Mouse (Mus musculus): ENCODE results near the gene Cacnb3. TPM values are rescaled to one million over a fixed set of nuclear protein-coding genes. Genes with fewer than 3 reads are reported as not detected.

Cacnb3 gene
- polyA plus RNA-seq, 1 experiment from 2014 or later: 15.1 TPM

GRCm38 (mm10) chr15:98589640-98590336 lies 40.9 kb upstream of the Cacnb3 start:
- Histone ChIP-seq H3K9me3 (ENCODE audit: control insufficient read depth, low read length) (no peaks in the 10 kb centered on the region), H3K9ac (ENCODE audit: low read length) (no peak overlapping the region), H3K4me2 (replicated peaks; ENCODE audit: low read depth) (no peak overlapping the region), H3K4me3 (ENCODE audit: low read depth, low read length) (no peak overlapping the region), H3K27ac (replicated peaks) (no peak overlapping the region), H3K27me3 (ENCODE audit: control insufficient read depth, insufficient read depth, low read length) (no peaks in the 10 kb centered on the region), H3K36me3 (ENCODE audit: control insufficient read depth, insufficient read depth, low read length) (peaks cover 29% of the 10 kb centered on the region), H3K4me1 (replicated peaks; ENCODE audit: control insufficient read depth, insufficient read depth) (no peaks in the 10 kb centered on the region)
- DNase-seq (ENCODE audit: low spot score): no peak
- ATAC-seq (ENCODE audit: low FRiP score, low TSS enrichment): no peak
- 62% methylated on average over 7 of the region's 7 CpGs for WGBS
- TF ChIP-seq CTCF (IDR thresholded peaks at IDR 0.05; ENCODE audit: low read depth) (no peak), EP300 (optimal IDR thresholded peaks at IDR 0.05) (no peak)

GRCm38 (mm10) chr15:98591396-98591795 lies 39.2 kb upstream of the Cacnb3 start:
- TF ChIP-seq CTCF (IDR thresholded peaks at IDR 0.05; ENCODE audit: low read depth) (no peak), EP300 (optimal IDR thresholded peaks at IDR 0.05) (no peak)
- Histone ChIP-seq H3K4me3 (ENCODE audit: low read depth, low read length) (no peak overlapping the region), H3K9me3 (ENCODE audit: control insufficient read depth, low read length) (no peaks in the 10 kb centered on the region), H3K36me3 (ENCODE audit: control insufficient read depth, insufficient read depth, low read length) (peaks cover 38% of the 10 kb centered on the region), H3K9ac (ENCODE audit: low read length) (no peak overlapping the region), H3K4me2 (replicated peaks; ENCODE audit: low read depth) (no peak overlapping the region), H3K27ac (replicated peaks) (no peak overlapping the region), H3K27me3 (ENCODE audit: control insufficient read depth, insufficient read depth, low read length) (no peaks in the 10 kb centered on the region), H3K4me1 (replicated peaks; ENCODE audit: control insufficient read depth, insufficient read depth) (no peaks in the 10 kb centered on the region)
- no peak for ATAC-seq (ENCODE audit: low FRiP score, low TSS enrichment)
- no peak for DNase-seq (ENCODE audit: low spot score)
- 74% methylated on average over 4 of the region's 4 CpGs for WGBS

DNA sequence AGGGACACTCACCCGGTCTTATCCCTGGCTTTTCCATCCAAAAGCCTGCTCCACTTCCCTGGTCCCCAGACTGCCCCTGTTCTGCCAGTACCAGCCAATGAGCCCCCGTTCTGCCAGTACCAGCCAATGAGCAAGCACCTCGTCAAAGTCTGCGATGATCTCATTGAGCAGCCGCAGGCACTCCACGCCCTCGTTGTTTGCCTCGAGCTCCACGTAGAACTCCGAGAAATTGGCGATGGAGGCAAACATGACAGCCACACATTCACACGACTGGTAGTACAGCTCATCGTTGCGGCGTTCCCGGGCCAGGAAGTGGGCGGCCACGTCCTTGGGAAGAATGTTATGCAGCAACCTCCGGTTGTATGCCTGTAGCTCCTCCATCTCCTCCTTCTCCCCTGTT lies 36.4 kb upstream of the Cacnb3 start:
- DNase-seq (ENCODE audit: low spot score): no peak
- Histone ChIP-seq H3K4me2 (replicated peaks; ENCODE audit: low read depth) (no peak overlapping the region), H3K27ac (replicated peaks) (no peak overlapping the region), H3K27me3 (ENCODE audit: control insufficient read depth, insufficient read depth, low read length) (no peaks in the 10 kb centered on the region), H3K4me3 (ENCODE audit: low read depth, low read length) (no peak overlapping the region), H3K9me3 (ENCODE audit: control insufficient read depth, low read length) (no peaks in the 10 kb centered on the region), H3K9ac (ENCODE audit: low read length) (no peak overlapping the region), H3K36me3 (ENCODE audit: control insufficient read depth, insufficient read depth, low read length) (peaks cover 52% of the 10 kb centered on the region), H3K4me1 (replicated peaks; ENCODE audit: control insufficient read depth, insufficient read depth) (no peaks in the 10 kb centered on the region)
- ATAC-seq (ENCODE audit: low FRiP score, low TSS enrichment): peak; percentile 33
- 75% methylated on average over 19 of the region's 19 CpGs for WGBS
- TF ChIP-seq CTCF (IDR thresholded peaks at IDR 0.05; ENCODE audit: low read depth): no peak
- no peak for TF ChIP-seq EP300 (optimal IDR thresholded peaks at IDR 0.05)

- ATAC-seq (ENCODE audit: low FRiP score, low TSS enrichment): 0 out of 2 replicates have a peak, but pooled peaks have one; percentile 18
- H3K4me1 ChIP-seq (replicated peaks; ENCODE audit: control insufficient read depth, insufficient read depth): no peaks in the 10 kb centered on the region
- no peaks in the 10 kb centered on the region for H3K27me3 ChIP-seq (ENCODE audit: control insufficient read depth, insufficient read depth, low read length)
- no peak overlapping the region for H3K9ac ChIP-seq (ENCODE audit: low read length)
- H3K9me3 ChIP-seq (ENCODE audit: control insufficient read depth, low read length): no peaks in the 10 kb centered on the region
- no peak overlapping the region for H3K4me3 ChIP-seq (ENCODE audit: low read depth, low read length)
- no peak overlapping the region for H3K4me2 ChIP-seq (replicated peaks; ENCODE audit: low read depth)
- H3K27ac ChIP-seq (replicated peaks): no peak overlapping the region
- 84% methylated on average over 5 of the region's 5 CpGs for WGBS
- TF ChIP-seq EP300 (optimal IDR thresholded peaks at IDR 0.05) (no peak), CTCF (IDR thresholded peaks at IDR 0.05; ENCODE audit: low read depth) (no peak)
- H3K36me3 ChIP-seq (ENCODE audit: control insufficient read depth, insufficient read depth, low read length): peaks cover 55% of the 10 kb centered on the region
- DNase-seq (ENCODE audit: low spot score): no peak
These were observed 35.6 kb upstream of the Cacnb3 start for GRCm38 (mm10) chr15:98595049-98595448.

GRCm38 (mm10) chr15:98596609-98597008 lies 34.0 kb upstream of the Cacnb3 start:
- peaks cover 47% of the 10 kb centered on the region for H3K36me3 ChIP-seq (ENCODE audit: control insufficient read depth, insufficient read depth, low read length)
- no peak overlapping the region for H3K4me2 ChIP-seq (replicated peaks; ENCODE audit: low read depth)
- no peak overlapping the region for H3K4me3 ChIP-seq (ENCODE audit: low read depth, low read length)
- ATAC-seq (ENCODE audit: low FRiP score, low TSS enrichment): no peak
- DNase-seq (ENCODE audit: low spot score): no peak
- H3K9ac ChIP-seq (ENCODE audit: low read length): no peak overlapping the region
- no peaks in the 10 kb centered on the region for H3K27me3 ChIP-seq (ENCODE audit: control insufficient read depth, insufficient read depth, low read length)
- TF ChIP-seq CTCF (IDR thresholded peaks at IDR 0.05; ENCODE audit: low read depth) (no peak), EP300 (optimal IDR thresholded peaks at IDR 0.05) (no peak)
- no peaks in the 10 kb centered on the region for H3K4me1 ChIP-seq (replicated peaks; ENCODE audit: control insufficient read depth, insufficient read depth)
- 88% methylated on average over 14 of the region's 14 CpGs for WGBS
- no peaks in the 10 kb centered on the region for H3K9me3 ChIP-seq (ENCODE audit: control insufficient read depth, low read length)
- H3K27ac ChIP-seq (replicated peaks): no peak overlapping the region

- Histone ChIP-seq H3K4me2 (replicated peaks; ENCODE audit: low read depth) (no peak overlapping the region), H3K4me3 (ENCODE audit: low read depth, low read length) (no peak overlapping the region), H3K9ac (ENCODE audit: low read length) (no peak overlapping the region), H3K9me3 (ENCODE audit: control insufficient read depth, low read length) (no peaks in the 10 kb centered on the region), H3K4me1 (replicated peaks; ENCODE audit: control insufficient read depth, insufficient read depth) (no peaks in the 10 kb centered on the region; the same call in 1 of the 2 replicates), H3K27me3 (ENCODE audit: control insufficient read depth, insufficient read depth, low read length) (no peaks in the 10 kb centered on the region), H3K36me3 (ENCODE audit: control insufficient read depth, insufficient read depth, low read length) (peaks cover 31% of the 10 kb centered on the region), H3K27ac (replicated peaks) (no peak overlapping the region)
- DNase-seq (ENCODE audit: low spot score) (no peak), ATAC-seq (ENCODE audit: low FRiP score, low TSS enrichment) (no peak)
- 85% methylated on average over 12 of the region's 12 CpGs for WGBS
- no peak for TF ChIP-seq CTCF (IDR thresholded peaks at IDR 0.05; ENCODE audit: low read depth)
- no peak for TF ChIP-seq EP300 (optimal IDR thresholded peaks at IDR 0.05)
These were observed 30.5 kb upstream of the Cacnb3 start for GRCm38 (mm10) chr15:98600036-98600709.
